Mouse (Mus musculus): Measurements from ENCODE around the gene Prkca.

Prkca gene

DNA sequence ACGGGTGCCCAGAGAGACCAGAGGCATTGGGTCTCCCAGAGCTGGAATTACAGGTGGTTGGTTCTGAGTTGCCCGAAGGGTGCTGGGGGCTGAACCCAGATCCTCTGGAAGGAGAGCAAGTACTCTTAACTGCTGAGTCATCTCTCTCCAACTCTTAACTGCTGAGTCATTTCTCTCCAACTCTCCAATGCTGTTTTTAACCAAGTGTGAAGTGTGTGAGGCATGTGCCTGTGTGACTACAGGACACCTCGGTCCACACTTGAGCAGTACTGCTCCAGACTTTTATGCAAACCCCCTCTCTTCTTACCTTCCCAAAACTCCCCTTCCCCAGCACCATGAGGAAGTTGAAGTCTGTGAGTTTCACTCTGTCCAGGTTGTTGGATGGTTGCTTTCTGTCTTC, 357.8 kb downstream of the Prkca start:
- no peak for DNase-seq

DNA sequence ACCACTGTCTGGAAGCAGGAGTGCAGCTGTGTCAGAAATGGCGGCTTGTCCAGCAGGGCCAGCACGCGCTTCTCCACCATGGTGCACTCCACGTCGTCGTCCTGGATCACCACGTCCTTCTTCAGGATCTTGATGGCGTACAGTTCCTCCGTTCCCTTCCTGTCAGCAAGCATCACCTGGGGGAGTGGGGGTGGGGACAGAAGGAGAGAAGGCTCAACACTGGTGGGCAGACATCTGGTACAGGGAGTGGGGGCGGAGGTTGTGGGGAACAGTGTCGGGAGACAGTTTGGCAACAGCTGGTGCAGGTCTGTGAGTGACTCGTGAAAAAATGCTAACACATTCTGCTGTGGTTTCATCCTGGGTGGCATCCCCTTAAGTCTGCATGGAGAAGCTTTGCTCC, 359.8 kb downstream of the Prkca start:
- no peak for DNase-seq

DNA sequence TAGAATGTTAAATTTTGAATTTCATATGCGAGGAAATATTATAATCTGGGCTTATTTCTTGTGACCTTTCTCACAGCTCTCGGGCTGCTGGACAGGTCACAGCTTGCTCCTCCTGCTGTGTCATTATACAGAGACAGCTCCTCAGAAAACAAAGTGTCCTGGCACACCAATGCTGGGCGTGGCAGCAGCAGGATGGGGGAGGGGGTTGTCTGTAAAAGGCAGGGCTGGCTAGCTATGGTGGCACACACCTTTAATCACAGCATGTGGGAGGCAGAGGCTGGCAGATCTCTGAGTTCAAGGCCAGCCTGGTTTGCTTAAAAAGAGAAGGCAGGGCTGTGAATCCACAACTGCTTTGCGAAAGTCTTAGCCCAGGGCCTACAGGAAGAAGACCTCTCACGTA, 360.5 kb downstream of the Prkca start:
- no peak for DNase-seq

DNA sequence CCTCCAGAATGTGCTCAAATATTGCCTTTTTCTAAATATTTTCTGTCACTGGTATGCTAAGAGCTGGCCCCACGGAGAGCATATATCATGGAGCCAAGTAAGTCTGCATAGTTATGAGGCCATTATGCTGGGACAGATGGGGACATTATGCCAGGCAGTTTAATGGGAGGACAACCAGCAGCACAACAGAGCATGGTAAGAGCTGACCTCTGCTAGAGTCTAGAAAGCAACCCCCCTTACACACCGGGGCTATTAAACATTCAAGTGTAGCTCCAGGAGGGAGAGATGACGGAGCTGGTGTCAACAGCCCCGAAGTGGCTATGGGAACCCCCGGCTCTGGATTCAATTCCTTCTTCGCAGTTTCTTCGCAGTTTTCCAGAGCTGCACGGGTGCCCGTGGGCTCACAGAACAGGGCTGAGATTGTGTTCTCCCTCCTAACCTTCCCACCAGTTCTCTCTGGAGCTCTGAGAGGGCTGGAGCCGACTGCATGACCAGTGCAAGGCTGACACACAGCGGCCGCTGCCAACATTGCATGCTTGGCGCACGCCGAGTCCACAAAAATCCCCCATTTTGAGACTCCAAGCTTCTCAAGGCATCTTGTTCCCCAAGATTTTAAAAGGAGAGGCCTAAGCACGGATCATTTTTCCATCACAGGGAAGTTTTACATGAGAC, 361.4 kb downstream of the Prkca start:
- no peak for DNase-seq

DNA sequence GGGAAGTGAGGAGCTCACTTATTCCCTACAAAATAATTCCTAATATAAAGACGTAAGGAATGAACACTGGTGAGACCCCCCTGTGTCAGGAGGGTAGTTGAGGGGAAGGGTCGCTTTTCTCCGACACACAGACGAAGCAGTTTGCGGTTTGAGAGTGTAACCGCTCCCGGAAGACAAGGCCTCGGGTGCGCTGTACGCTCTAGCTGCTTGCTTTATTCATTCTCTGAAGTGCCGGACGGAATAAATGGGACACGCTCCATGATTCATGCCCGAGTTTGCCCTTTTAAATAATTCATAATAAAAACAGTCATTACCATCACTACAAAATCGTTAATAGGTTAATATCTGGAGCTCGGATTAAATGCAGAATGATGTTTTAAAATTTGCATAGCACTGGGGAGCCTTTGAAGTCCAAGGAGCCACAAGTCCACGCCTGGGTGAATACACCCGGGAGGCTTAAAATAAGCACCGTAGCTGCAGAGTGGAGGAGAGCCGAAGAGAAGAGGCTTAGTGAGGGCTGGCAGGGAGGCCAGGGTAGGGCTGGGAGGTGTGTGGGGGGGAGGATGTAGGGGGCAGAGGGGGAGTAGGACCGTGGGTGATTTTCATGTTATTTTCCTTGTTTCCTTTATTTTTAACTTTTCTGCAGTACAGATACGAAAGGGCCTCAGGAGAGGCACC, 364.1 kb downstream of the Prkca start:
- DNase-seq = no peak

DNA sequence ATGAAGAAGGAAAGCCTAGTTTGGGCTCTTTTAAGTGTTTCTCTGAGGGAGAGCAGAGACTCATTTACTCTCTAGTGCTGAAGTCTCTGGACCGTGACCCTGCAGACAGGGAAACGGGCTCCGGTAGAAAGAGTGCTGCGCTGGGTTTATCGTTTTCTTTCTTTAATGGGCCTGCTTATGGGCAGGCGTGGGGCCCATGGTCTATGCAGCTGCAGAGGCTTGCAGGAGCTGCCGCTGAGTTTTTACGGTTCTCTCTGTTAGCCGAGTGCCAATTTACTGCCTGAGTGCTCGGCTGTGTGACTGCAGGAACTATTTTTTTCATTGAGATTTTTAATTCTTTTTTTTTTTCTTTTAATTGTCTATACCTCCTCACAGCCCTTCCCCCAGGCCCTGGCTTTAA, 373.8 kb downstream of the Prkca start:
- no peak for DNase-seq

DNA sequence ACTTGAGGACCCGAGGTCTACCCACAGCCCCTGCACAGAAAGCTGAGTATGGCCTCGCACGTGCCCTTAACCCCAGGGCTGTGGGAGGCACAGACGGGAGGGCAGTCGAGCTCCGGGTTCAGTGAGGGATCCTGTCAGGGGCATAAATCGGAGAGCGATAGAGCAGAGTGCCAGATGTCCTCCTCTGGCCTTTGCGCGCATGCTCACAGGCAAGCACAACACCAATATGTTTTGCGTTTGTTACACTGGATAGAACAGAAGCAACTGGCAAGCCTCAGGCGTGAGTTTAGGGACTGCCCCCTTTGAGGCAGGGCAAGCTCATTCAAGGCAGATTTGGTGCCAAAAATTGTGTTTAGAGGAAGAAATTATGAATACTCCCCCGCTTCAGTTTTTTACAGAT, 375.6 kb downstream of the Prkca start:
- DNase-seq = peak; percentile 7 to 13

DNA sequence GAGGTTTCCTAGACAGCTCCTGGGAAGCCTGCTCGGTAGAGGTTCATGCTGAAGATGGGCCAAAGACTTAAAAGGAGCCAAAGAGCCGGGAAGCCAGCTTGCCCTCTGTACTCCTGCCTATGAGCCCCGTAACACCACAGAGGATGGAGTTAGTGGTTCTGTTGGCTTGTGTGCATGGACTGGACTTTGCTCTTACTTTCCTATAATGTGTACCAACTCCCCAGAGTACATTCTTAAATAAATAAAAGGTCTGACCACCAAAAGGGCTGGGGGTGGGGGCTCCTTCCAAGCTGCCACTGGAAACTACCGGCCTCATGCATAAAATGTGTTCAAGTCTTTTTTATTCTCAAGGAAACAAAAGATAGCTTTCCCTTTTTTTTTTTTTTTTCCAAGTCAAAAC, 377.5 kb downstream of the Prkca start:
- no peak for DNase-seq

DNA sequence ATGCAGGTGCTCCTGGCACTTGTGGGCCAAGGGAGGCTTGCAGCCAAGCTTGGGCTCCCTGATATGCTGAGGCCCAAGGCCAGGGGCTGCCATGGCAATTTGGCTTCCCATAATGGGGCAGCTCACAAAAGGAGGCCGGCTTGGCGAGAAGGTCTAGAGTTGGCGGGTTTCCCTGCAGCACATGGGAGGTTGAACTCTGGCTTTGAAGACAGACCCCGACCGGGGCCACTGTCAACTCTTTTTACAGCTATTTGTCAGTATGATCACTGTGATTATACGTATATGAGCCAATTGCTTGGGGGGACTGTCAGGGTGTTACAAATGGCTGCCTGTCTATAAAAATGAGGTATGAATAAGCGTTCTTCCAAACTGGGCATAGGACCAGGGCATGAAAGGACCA, 378.3 kb downstream of the Prkca start:
- DNase-seq = no peak

DNA sequence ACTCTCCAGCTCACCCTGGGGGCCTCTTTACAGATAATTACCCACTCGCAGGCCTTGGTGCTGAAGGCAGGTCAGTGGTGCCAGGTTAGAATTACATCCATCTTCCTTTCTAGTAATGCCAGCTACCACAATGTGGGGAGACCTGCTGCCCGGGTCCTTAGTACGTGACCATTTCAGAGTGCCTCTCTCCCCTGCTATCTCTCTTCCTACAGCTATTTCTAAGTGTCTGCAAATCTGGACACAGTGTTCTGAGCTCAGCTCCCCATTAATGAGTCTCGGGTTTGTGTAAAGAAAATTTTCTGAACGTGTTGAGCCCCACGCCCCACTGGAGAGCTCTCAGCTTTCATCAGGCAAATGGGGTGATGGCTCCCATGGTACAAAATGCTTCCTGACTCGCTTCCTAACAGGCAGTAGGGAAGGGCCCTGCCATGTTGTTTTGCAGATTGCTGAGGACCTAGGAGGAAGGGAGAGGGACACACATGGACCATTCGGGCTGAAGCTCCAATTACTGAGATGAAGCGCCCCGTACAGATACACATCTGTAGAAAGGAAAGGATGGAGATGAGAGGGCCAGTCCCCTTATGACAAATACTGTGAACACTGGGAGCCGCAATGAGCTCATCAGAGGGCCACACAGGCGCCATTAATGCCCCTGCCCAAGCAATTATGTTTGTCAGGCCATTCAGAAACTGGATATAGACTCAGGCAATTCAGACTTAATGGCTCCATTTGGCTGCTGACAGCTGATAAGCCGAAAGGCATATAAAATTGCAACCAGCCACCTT, 386.0 kb downstream of the Prkca start:
- DNase-seq = no peak

DNA sequence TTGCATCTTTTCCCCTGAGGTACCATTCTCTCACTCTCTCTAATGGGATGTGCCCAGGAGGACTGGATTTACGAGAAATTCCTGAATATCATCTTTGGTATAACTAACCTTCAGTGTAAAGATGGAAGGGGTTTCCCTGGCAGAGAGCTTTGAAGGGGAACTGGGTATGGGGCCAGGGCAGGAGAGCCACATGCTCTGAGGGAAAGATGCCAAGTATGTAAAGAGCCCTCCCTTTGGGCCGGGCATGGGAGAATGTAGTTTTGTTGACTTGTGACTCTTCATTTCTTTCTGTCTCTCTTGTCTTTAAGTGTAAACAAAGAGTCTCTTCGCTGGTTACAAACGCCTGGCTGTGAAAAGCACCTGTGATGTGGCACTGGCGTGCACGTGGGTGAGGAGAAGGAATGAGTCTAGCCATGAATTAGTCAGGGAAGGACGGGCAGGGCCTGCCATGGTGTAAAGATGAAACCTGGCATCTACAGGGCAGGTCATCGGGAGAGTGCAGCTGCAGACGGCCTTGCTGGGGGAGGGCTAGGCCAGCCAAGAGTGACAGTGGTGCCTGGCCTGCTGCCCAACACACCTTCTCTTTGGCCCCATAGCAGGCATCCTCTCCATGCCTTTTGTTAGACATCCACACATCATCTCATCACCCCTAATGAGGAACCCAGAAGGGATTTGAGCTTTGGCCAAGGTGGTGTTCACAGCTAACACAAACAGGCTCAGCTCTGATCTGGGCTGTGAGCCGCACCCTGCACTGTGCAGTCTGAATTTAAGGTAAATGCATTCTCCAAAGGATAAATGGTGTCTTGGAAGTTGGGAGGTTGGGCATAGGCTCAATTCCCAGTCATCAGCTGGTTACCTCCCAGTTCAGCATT, 388.3 kb downstream of the Prkca start:
- DNase-seq = no peak

DNA sequence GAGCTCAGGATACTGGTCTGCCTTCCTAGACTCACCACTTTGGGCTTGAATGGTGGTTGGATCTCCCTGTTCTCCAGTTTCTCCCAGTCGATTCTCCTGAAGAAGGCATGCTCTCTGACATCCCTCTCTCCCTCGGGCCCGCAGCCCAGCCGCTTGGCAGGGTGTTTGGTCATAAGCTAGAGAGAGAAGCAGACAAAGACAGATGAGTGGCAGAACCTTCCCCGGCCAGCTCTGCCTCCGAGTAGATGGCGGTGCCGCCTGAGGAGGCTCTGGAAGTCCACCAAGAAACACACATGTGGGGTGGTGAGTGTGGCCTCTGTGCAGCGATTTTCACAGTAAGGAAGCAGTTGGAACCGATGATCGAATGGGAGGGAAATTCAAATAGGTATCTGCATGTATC, 392.3 kb downstream of the Prkca start:
- DNase-seq = no peak

DNA sequence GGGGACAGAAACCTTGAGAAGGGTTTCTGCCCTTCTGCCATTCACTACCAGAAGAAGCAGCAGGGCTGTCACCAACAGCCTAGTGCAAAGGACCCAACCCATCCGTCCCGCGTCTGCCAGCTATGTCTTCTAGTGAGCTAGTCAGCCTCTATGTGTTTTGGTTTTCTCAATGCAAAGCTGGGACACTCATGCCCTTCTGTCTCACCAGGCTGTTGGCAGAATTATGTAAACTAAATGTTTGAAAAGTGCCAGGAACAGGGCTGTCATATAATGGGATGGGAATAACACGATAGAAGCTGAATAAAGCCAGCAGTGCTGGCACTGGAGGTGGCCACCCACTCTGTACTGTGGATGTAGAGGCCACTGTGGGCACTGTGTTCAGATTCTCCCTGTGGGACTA, 393.1 kb downstream of the Prkca start:
- no peak for DNase-seq

DNA sequence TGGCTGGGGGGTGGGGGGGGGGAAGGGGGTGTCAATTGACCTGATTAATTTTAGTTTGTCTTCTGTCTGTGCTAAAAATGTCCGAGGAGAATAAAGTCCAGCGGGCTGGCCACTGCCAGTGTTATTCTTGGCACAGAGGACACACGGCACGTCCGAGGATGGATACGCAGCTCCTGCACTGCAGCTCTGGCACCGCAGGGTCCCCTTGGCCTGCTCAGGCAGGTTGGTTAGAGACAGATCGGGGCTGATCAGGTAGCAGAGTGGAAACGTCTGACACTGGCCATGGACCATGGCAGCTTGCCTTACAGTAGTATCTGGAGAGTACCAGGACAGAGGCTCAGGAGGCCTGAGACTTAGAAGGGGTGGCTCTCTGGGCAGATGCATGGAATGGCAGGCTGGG, 393.5 kb downstream of the Prkca start:
- DNase-seq = no peak

DNA sequence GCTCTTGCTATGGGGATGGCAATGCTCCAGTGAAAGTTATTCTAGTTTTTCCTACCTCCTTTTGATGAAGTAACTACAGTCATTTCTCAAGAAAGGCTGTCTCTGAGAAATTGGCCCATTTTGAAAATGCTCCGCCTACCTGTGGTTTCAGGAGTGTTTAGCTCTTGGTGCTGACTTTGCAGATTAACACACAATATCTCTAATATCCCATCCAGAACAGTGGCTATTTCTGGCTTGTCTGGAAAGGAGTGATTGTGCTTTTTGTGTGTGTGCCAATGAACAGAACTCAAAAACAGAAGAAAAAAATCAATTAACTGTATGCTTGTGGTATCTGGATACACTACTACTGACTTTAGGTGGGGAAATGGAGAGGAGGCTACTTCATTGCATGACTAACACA, 395.8 kb downstream of the Prkca start:
- DNase-seq = no peak

DNA sequence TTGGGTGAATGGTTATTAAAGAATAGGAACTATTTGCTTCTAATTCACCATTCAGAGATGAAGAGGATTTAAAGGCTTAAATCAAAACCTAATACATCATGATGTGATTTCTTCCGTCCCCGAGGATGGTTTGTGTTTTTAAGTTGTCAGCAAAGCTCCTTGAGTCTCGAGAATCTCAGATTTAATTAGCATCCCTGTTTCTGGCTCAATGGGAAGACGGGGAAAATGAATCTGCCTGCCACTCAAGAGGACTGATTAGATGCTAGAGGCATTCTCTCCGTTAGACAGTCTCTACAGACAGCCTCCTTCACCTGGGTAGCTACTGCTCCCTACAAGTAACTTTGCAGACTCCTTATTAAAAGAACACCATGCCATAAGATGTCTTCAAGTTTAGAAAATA, 396.9 kb downstream of the Prkca start:
- no peak for DNase-seq

DNA sequence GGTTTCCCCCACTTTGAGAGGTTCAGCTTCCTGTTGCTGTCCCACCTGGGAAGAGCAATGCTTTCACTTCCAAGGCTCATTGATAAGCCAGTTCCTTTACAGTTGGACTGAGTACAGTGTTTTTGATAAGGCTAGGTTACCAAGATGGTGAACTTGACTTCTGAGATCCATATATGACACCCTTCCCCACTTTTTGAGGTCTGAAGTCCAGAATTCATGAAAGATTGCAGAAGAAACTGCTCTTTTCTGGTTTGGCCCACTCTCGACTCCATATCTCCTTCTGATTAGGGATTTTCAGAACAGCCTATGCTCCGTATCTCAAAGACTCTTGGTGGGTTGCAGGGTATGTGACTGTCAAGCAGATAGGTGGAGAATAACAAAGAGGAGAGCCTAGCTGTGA, 406.8 kb downstream of the Prkca start:
- DNase-seq = no peak

DNA sequence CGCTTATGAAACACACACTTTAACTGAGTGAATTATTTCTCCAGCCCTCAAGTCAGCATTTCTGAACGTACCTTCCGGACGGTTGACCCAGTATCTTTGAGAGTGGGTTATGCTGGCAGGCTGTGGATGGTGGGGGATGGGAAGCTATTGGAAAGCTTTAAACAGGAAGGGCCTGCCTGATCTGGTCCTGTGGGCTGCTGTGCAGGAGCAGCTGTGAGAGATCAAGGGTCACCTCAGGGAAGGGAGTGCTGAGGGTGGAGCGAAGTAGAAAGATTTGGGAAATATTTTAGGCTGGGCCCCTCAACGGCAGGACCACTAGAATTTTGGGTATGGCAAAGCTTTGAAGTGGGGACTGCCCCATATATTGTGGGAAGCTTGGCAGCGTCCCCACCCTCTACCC, 412.0 kb downstream of the Prkca start:
- peak in 1 of 2 experiments; percentile 8 for DNase-seq

DNA sequence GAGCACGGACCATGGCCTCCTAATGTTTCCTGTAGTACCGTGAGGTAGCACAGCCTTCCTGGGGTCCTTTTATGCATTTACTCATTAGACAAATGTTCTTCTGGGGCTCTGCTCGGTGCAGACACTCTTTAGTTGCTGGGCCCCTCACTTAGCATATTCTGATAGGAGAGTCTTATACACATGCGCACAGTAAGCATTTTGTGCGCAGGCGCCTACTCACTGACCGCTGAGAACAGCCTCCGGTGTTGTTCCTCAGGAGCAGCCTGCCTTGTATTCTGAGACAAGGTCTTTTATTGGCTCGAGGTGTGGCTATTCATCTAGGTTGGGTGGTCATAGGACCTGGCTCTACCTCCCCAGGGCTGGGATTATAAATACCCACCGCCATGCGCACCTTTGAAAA, 412.4 kb downstream of the Prkca start:
- DNase-seq = no peak

DNA sequence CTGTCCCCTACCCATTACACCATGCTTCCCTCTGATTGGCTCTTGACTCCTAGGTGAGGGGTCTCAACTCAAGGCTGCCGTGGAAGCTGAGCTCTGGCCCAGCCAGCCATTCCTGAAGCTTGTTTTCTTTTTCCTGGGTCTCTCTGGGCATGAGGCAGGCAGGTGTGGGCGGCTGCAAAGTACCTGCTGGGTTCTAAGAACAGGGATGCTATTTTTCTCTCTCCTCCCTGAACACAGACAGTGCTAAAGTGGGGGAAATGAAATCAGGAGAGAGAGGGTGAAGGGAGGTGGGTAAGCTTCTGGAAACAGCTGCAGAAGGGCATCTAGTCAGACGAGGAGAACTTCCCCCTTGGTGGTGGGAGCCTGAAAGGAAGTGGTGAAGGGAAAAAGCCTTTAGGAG, 414.0 kb downstream of the Prkca start:
- no peak for DNase-seq

DNA sequence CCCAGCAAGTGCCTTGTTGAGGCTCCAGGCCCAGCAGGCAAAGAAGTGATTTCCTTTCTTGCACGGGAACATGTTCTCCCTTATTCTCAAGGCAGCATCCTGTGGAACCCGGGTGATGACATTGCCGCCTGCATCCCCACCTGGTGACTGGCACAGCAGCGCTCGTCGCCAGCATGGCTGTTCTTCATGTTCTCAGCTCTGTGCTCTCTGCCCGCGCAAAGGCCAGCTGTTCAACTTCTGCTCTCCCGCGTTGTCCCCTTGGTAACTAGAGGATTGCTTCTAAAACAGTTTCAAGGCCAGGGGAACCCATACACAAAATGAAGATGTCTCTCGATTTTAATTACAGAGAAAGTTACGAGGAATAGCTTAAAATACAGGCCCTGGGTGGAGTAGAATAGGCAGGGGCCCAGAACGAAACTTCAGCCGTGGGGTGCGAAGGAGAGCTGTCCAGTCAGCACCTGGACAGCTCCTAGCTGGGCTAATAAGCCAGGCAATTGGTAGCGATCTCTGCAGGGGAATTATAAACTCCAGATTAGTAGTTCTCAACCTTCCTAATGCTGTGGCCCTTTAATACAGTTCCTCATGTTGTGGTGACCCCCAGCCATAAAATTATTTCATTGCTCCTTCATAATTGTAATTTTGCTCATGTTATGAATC, 423.7 kb downstream of the Prkca start:
- DNase-seq = no peak

DNA sequence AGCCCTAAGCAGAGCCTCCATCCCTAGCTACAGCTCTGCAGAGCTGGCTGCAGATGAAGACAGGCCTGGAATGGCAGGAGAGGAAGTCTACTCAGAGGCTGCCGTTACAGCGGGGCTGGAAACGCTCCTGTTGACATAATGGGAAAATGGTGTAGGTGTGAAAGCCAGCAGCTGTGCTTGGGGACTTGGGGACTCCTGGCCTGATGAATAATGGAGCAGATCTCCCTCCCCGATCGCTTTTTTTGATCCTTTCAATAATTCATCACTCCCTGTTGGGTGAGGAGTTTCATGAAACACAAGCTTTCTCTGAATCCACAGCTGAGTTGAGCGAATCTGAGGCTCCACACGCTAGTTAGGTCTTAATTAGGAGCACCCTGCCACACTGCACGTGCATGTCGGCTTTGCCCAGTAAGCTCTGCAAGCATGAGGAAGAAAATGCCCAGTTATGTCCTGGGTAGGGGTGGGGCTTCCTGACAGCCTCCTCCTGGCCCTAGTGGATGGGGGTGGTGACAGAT, 425.9 kb downstream of the Prkca start:
- no peak for DNase-seq
